Mouse (Mus musculus): ENCODE measurements around the gene Slc9a3r2.

DNA sequence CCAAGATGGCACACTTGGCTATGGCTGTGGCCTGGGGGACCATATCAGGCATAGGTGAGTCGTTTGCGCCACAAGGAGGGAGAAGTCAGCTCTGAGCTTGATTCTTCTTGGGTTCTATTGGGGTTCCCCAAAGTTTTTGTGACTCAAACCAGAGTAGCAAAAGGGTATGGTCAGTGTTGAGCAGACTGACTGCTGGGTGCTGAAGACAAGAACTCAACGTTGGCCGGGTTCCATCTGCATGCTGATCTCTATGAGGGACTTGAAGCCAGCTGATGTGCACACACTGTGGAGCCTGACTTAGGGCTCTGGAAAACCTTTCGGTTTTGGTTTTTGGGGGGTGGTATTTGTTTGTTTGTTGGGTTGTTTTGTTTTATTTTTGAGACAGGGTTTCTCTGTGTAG lies 14.4 kb downstream of the Slc9a3r2 start:
- no peak for TF ChIP-seq CTCF (IDR thresholded peaks at IDR 0.05; ENCODE audit: insufficient read depth, low read length)
- TF ChIP-seq POLR2A (IDR thresholded peaks at IDR 0.05; ENCODE audit: borderline replicate concordance, extremely low read depth, low read depth, low read length): no peak

Measured in lung, adult 2 months (tissue).